Mouse (Mus musculus) myocyte (in vitro differentiated cells): ENCODE data around the gene Olfr1378. TPM values are rescaled to one million over a fixed set of nuclear protein-coding genes. Genes with fewer than 3 reads are reported as not detected.

ENCODE experiments used
- H3K27me3 ChIP-seq: one replicate; pipeline ENCODE4 v1.6.1; 2011; ENCODE audit not compliant: control insufficient read depth, insufficient read depth, insufficient read length
- H3K36me3 ChIP-seq: one replicate; pipeline ENCODE4 v1.6.1; 2011; ENCODE audit not compliant: control insufficient read depth, insufficient read depth
- H3K4me2 ChIP-seq: one replicate; pipeline ENCODE4 v1.6.1; 2011; ENCODE audit warnings: low read depth, control low read depth
- H3K4me3 ChIP-seq: one replicate; pipeline ENCODE4 v1.5.1; 2011; ENCODE audit warnings: mild to moderate bottlenecking, control low read depth, moderate library complexity
- H3K79me2 ChIP-seq: one replicate; pipeline ENCODE4 v1.6.1; 2011; ENCODE audit not compliant: control insufficient read depth, insufficient read depth
- H3ac ChIP-seq: one replicate; pipeline ENCODE4 v1.6.1; 2011; ENCODE audit not compliant: control insufficient read depth, insufficient read length
- CEBPB ChIP-seq: IDR thresholded peaks from 2 replicates; pipeline ENCODE4 v1.6.1; 2011; ENCODE audit warnings: mild to moderate bottlenecking, moderate library complexity; ENCODE audit not compliant: poor library complexity, insufficient read depth, severe bottlenecking
- E2F4 ChIP-seq: IDR thresholded peaks from one replicate; pipeline ENCODE4 v1.6.1; 2011; ENCODE audit warnings: mild to moderate bottlenecking, control low read depth, moderate library complexity; ENCODE audit not compliant: insufficient read depth
- MAX ChIP-seq: IDR thresholded peaks from one replicate; pipeline ENCODE4 v1.6.1; 2011; ENCODE audit warnings: low read depth, mild to moderate bottlenecking, control low read depth
- MYOD1 ChIP-seq, 3 experiments: IDR thresholded peaks; one replicate each; pipeline ENCODE4 v1.6.1; 2011; ENCODE audit warnings: control low read depth in 2 of 3, low read depth in 2 of 3, mild to moderate bottlenecking in 2 of 3, moderate library complexity in 1 of 3; ENCODE audit not compliant: insufficient read length in 2 of 3, control insufficient read depth in 1 of 3
- MYOG ChIP-seq, 3 experiments: IDR thresholded peaks; one replicate each; pipeline ENCODE4 v1.6.1; 2011; ENCODE audit warnings: control low read depth in 2 of 3, low read depth in 2 of 3, mild to moderate bottlenecking in 2 of 3; ENCODE audit not compliant: insufficient read length in 2 of 3, control insufficient read depth in 1 of 3, insufficient read depth in 1 of 3
- POLR2A ChIP-seq: IDR thresholded peaks from one replicate; pipeline ENCODE4 v1.6.1; 2011; ENCODE audit warnings: low read depth, mild to moderate bottlenecking, control low read depth, moderate library complexity; ENCODE audit not compliant: insufficient read length
- POLR2AphosphoS2 ChIP-seq: IDR thresholded peaks from one replicate; pipeline ENCODE4 v1.6.1; 2011; ENCODE audit warnings: low read depth, control low read depth; ENCODE audit not compliant: insufficient read length
- REST ChIP-seq: IDR thresholded peaks from one replicate; pipeline ENCODE4 v1.6.1; 2011; ENCODE audit warnings: mild to moderate bottlenecking, control low read depth, moderate library complexity; ENCODE audit not compliant: insufficient read depth, insufficient read length
- SRF ChIP-seq: IDR thresholded peaks from one replicate; pipeline ENCODE4 v1.6.1; 2011; ENCODE audit warnings: low read depth; ENCODE audit not compliant: control insufficient read depth, insufficient read length
- TCF12 ChIP-seq: IDR thresholded peaks from one replicate; pipeline ENCODE4 v1.6.1; 2011; ENCODE audit warnings: mild to moderate bottlenecking, control low read depth; ENCODE audit not compliant: poor library complexity, insufficient read depth, severe bottlenecking
- TCF3 ChIP-seq: IDR thresholded peaks from one replicate; pipeline ENCODE4 v1.6.1; 2011; ENCODE audit warnings: low read depth, control low read depth; ENCODE audit not compliant: insufficient read length
- USF1 ChIP-seq: IDR thresholded peaks from one replicate; pipeline ENCODE4 v1.6.1; 2011; ENCODE audit warnings: low read depth, mild to moderate bottlenecking, control low read depth, moderate library complexity
- polyA plus RNA-seq: library from polyadenylated mRNA; unstranded; fragments of >200 nt; fragmentation: generic; extraction: Trizol; gene quantifications from one replicate; pipeline ENCODE4 v1.2.1, GENCODE M21; 2012; ENCODE audit warnings: missing spikeins

The Olfr1378 gene
- not detected for polyA plus RNA-seq

DNA sequence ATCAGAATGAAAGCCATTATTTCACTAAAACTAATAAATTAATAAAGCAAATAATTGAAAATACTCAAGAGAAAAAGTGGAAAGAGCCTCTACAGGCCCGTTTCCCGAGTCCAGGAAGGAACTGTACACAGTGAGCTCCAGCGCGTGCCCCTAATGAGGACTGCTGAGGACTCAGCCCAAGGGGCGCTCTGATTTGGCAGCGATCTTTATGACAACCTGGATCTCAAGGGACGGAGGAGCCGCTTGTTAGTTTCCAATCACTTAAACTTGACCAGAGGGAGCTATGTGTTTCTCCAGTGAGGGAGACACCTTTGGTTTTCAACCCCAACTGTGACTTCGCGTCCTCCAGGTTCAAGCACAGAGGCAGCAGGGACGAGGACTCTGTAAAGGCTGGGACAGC lies at the start of gene Olfr1378:
TSS of gene Olfr1378 (plus strand) at position 301 of the 400 bp plus-strand sequence.
- TF ChIP-seq MYOD1 (IDR thresholded peaks at IDR 0.05; ENCODE audit: control insufficient read depth in 1 of 3, insufficient read length in 2 of 3, low read depth in 2 of 3) (no peak), E2F4 (no peak), MYOG (IDR thresholded peaks at IDR 0.05; ENCODE audit: control insufficient read depth in 1 of 3, insufficient read depth in 1 of 3, insufficient read length in 2 of 3, low read depth in 2 of 3) (no peak), TCF12 (no peak), USF1 (no peak), REST (no peak), TCF3 (no peak), MAX (no peak), SRF (no peak), POLR2A (no peak), CEBPB (no peak)
- Histone ChIP-seq H3K36me3 (no peaks in the 10 kb centered on the region), H3K79me2 (no peaks in the 10 kb centered on the region), H3K4me3 (no peak within 1 kb of the TSS), H3ac (no peak within 1 kb of the TSS), H3K27me3 (peaks cover 15% of the 10 kb centered on the region), H3K4me2 (no peak within 1 kb of the TSS)

DNA sequence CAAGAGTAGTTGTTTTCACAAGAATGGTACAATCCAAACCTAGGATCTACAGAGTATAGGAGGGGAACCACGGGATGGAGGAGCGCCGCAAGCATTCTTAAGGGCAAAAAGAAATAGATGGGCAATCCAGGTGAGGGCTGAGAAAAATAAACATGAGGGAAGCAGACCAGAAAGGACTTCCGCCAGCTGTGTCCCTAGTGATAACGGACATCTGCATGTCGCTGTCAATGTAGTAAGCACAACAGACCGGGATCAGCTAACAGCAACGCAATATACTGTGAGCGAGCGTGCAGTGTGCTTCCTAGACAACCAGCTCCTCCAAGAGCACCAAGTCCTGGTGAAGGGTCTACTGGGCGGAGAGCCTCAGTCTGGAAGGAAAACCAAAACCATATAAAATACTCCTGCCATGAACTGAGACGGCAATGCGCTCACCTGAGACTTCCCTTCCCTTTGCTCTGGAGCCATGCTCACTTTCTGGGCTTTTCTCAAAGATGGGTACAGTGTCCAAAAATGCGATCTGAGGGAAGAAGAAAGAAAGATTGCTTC lies 35.8 kb upstream of the Olfr1378 start:
- H3K36me3 ChIP-seq: no peaks in the 10 kb centered on the region
- TF ChIP-seq TCF12 (no peak), MYOD1 (IDR thresholded peaks at IDR 0.05; ENCODE audit: control insufficient read depth in 1 of 3, insufficient read length in 2 of 3, low read depth in 2 of 3) (no peak), MYOG (IDR thresholded peaks at IDR 0.05; ENCODE audit: control insufficient read depth in 1 of 3, insufficient read depth in 1 of 3, insufficient read length in 2 of 3, low read depth in 2 of 3) (no peak), POLR2A (no peak), POLR2AphosphoS2 (no peak), CEBPB (no peak), E2F4 (no peak), TCF3 (no peak), SRF (no peak), MAX (no peak)
- H3K4me3 ChIP-seq: peak overlapping the region; percentile 23
- H3ac ChIP-seq: no peak overlapping the region
- peaks cover 4% of the 10 kb centered on the region for H3K27me3 ChIP-seq
- no peaks in the 10 kb centered on the region for H3K79me2 ChIP-seq
- H3K4me2 ChIP-seq: peak overlapping the region; percentile 24

- no peak for TF ChIP-seq POLR2AphosphoS2
- Histone ChIP-seq H3K36me3 (no peaks in the 10 kb centered on the region), H3K4me3 (peak overlapping the region; percentile 23)
These were observed 35.3 kb upstream of the Olfr1378 start for GRCm38 (mm10) chr11:50931021-50931420.

GRCm38 (mm10) chr11:50931451-50931866 lies 34.9 kb upstream of the Olfr1378 start, which contains the start of gene Zfp354b:
TSS of gene Zfp354b (minus strand) at chr11:50931633.
- TF ChIP-seq MYOG (IDR thresholded peaks at IDR 0.05; ENCODE audit: control insufficient read depth in 1 of 3, insufficient read depth in 1 of 3, insufficient read length in 2 of 3, low read depth in 2 of 3) (peak; percentile 9 to 64 (median 58)), MYOD1 (IDR thresholded peaks at IDR 0.05; ENCODE audit: control insufficient read depth in 1 of 3, insufficient read length in 2 of 3, low read depth in 2 of 3) (peak in 2 of 3 experiments; percentile 64 to 71), SRF (no peak)
- Histone ChIP-seq H3K36me3 (no peaks in the 10 kb centered on the region), H3ac (no peak within 1 kb of the TSS), H3K27me3 (peaks cover 5% of the 10 kb centered on the region), H3K4me3 (peak within 1 kb of the TSS; percentile 23), H3K79me2 (no peaks in the 10 kb centered on the region), H3K4me2 (peak within 1 kb of the TSS; percentile 70)

More at GRCm38 (mm10) chr11:50931021-50931420, 35.3 kb upstream of the Olfr1378 start:
- Histone ChIP-seq H3K4me2 (peak overlapping the region; percentile 70), H3K27me3 (peaks cover 5% of the 10 kb centered on the region), H3K79me2 (no peaks in the 10 kb centered on the region), H3ac (no peak overlapping the region)

- Histone ChIP-seq H3K4me2 (peak overlapping the region; percentile 70), H3K27me3 (peaks cover 10% of the 10 kb centered on the region), H3K36me3 (no peaks in the 10 kb centered on the region), H3K4me3 (peak overlapping the region; percentile 23), H3ac (no peak overlapping the region), H3K79me2 (no peaks in the 10 kb centered on the region)
- TF ChIP-seq E2F4 (no peak), MYOG (IDR thresholded peaks at IDR 0.05; ENCODE audit: control insufficient read depth in 1 of 3, insufficient read depth in 1 of 3, insufficient read length in 2 of 3, low read depth in 2 of 3) (no peak), CEBPB (no peak), REST (no peak), TCF3 (no peak), POLR2AphosphoS2 (no peak), MYOD1 (IDR thresholded peaks at IDR 0.05; ENCODE audit: control insufficient read depth in 1 of 3, insufficient read length in 2 of 3, low read depth in 2 of 3) (no peak), POLR2A (no peak), MAX (no peak), TCF12 (no peak), SRF (no peak), USF1 (no peak)
These were observed 34.3 kb upstream of the Olfr1378 start for GRCm38 (mm10) chr11:50932040-50932439.
